In genomic region chr16:86644912-86645312, GRCm38 (mm10) we compare ENCODE assay signal across 9 mouse cellular contexts.
DNase-seq lines count a peak whose midpoint lies in the region; ATAC-seq and TF ChIP-seq lines count a peak whose summit lies in the region.
"Had no signal": no experiment of that assay in that cellular context is flagged by ENCODE, and none has a peak within 500 bp of the region (broad histone marks: within the 10 kb centered on the region; RNA-seq: fewer than 3 reads in every experiment).

No protein-coding gene starts in this region.

- 0 out of 2 replicates have a peak, but pooled peaks have one; percentile 38 for ATAC-seq in hindbrain, embryonic 12.5 days (ENCODE audit: low FRiP score)
- no peak for ATAC-seq in hindbrain, embryonic 13.5 days (ENCODE audit: low FRiP score)
- peak; percentile 60 for ATAC-seq in midbrain, embryonic 14.5 days (ENCODE audit: low FRiP score, low TSS enrichment)

- 64% methylated on average over 2 of the region's 2 CpGs for WGBS in hindbrain, embryonic 12.5 days
- WGBS in hindbrain, embryonic 13.5 days, result 64% methylated on average over 2 of the region's 2 CpGs
- WGBS in midbrain, embryonic 14.5 days, result 53% methylated on average over 2 of the region's 2 CpGs

- no peaks in the 10 kb centered on the region for H3K9me3 ChIP-seq in hindbrain, embryonic 12.5 days (replicated peaks)
- H3K9me3 ChIP-seq in hindbrain, embryonic 13.5 days, result no peaks in the 10 kb centered on the region
- H3K9me3 ChIP-seq in midbrain, embryonic 14.5 days (ENCODE audit: control insufficient read depth, low read length), result no peaks in the 10 kb centered on the region
- H3K9me3 ChIP-seq: limb, embryonic 15.5 days had no signal

- H3K4me2 ChIP-seq in hindbrain, embryonic 12.5 days (replicated peaks), result no peak overlapping the region
- H3K4me2 ChIP-seq in hindbrain, embryonic 13.5 days, result no peak overlapping the region
- H3K4me2 ChIP-seq in midbrain, embryonic 14.5 days (ENCODE audit: low read length), result no peak overlapping the region
- H3K4me2 ChIP-seq: limb, embryonic 15.5 days had no signal

- peak; percentile 92 for TF ChIP-seq CTCF in layer of hippocampus, adult 2 months (conservative IDR thresholded peaks at IDR 0.05)

- peak; percentile 90 for DNase-seq in Muller cell, postnatal 12 days (ENCODE audit: inconsistent ontology term)
- peak; percentile 42 for DNase-seq in embryo, embryonic 9.5 days (ENCODE audit: extremely low spot score)
- peak; percentile 7 to 37 for DNase-seq in heart, postnatal 36 days
- peak; percentile 64 to 69 for DNase-seq in layer of hippocampus, adult 2 months (ENCODE audit: low spot score in 2 of 2)
- DNase-seq in midbrain, embryonic 14.5 days, result peak; percentile 86
- DNase-seq in thymus, postnatal 4 days, result no peak

- no peak overlapping the region for H3K9ac ChIP-seq in hindbrain, embryonic 12.5 days
- H3K9ac ChIP-seq in hindbrain, embryonic 13.5 days, result no peak overlapping the region
- H3K9ac ChIP-seq in midbrain, embryonic 14.5 days (replicated peaks; ENCODE audit: low read length), result no peak overlapping the region
- H3K9ac ChIP-seq: limb, embryonic 15.5 days had no signal

- no peaks in the 10 kb centered on the region for H3K27me3 ChIP-seq in hindbrain, embryonic 12.5 days
- no peaks in the 10 kb centered on the region for H3K27me3 ChIP-seq in hindbrain, embryonic 13.5 days
- no peaks in the 10 kb centered on the region for H3K27me3 ChIP-seq in midbrain, embryonic 14.5 days (ENCODE audit: control insufficient read depth, insufficient read depth, low read length)
- H3K27me3 ChIP-seq: limb, embryonic 15.5 days had no signal

- H3K4me3 ChIP-seq in hindbrain, embryonic 12.5 days, result no peak overlapping the region
- no peak overlapping the region for H3K4me3 ChIP-seq in hindbrain, embryonic 13.5 days
- no peak overlapping the region for H3K4me3 ChIP-seq in layer of hippocampus, adult 2 months
- no peak overlapping the region for H3K4me3 ChIP-seq in midbrain, embryonic 14.5 days (replicated peaks; ENCODE audit: low read depth, low read length)
- H3K4me3 ChIP-seq: limb, embryonic 15.5 days had no signal

- H3K36me3 ChIP-seq in hindbrain, embryonic 12.5 days, result no peaks in the 10 kb centered on the region
- H3K36me3 ChIP-seq in hindbrain, embryonic 13.5 days, result no peaks in the 10 kb centered on the region
- no peaks in the 10 kb centered on the region for H3K36me3 ChIP-seq in midbrain, embryonic 14.5 days (ENCODE audit: control insufficient read depth, insufficient read depth, low read length)
- H3K36me3 ChIP-seq: limb, embryonic 15.5 days had no signal

- no peak overlapping the region for H3K27ac ChIP-seq in hindbrain, embryonic 12.5 days
- no peak overlapping the region for H3K27ac ChIP-seq in hindbrain, embryonic 13.5 days
- H3K27ac ChIP-seq in layer of hippocampus, adult 2 months, result peak overlapping the region; percentile 15; the same call in 1 of the 2 replicates
- no peak overlapping the region for H3K27ac ChIP-seq in midbrain, embryonic 14.5 days (replicated peaks; ENCODE audit: low read depth, low read length)
- H3K27ac ChIP-seq: limb, embryonic 15.5 days had no signal

- no peaks in the 10 kb centered on the region for H3K4me1 ChIP-seq in hindbrain, embryonic 12.5 days
- no peaks in the 10 kb centered on the region for H3K4me1 ChIP-seq in hindbrain, embryonic 13.5 days (replicated peaks)
- H3K4me1 ChIP-seq in midbrain, embryonic 14.5 days (ENCODE audit: control insufficient read depth, insufficient read depth, low read length), result no peaks in the 10 kb centered on the region
- H3K4me1 ChIP-seq: limb, embryonic 15.5 days had no signal

- intact Hi-C loops in heart, postnatal 36 days (cut with DNase I), result loop anchor here (1.0 to 5.0 kb wide), 5 partner anchors 226 to 838 kb away; no protein-coding TSS in a partner anchor
